22 mouse cellular contexts compared by ENCODE assay signal in the genomic region with DNA sequence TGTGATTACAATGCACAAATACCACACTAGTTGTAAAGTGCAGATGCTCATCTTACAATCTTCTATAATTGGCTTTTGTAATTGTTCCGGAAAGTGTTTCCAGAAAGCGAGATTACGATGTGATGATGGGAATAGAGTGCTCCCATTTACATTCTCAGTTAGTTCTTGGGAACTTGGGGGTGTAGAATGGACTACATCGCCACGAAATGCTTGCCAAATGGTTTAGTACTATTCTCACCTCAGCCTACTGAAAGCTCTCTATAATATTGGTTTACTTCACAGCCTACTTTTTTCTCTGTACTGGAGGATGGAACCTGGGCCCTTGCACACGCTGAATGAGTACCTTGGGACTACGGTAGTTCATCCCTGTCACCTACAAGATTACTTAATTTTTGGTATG.
DNase-seq lines count a peak whose midpoint lies in the region; TF ChIP-seq lines count a peak whose summit lies in the region.
"Had no signal": no experiment of that assay in that cellular context is flagged by ENCODE, and none has a peak within 500 bp of the region (broad histone marks: within the 10 kb centered on the region; RNA-seq: fewer than 3 reads in every experiment).

No protein-coding gene starts in this region.

- H3K27ac ChIP-seq in left cerebral cortex, adult 2 months = no peak overlapping the region
- H3K27ac ChIP-seq: embryonic facial prominence, embryonic 12.5 days; embryonic facial prominence, embryonic 15.5 days; gastrocnemius, adult 2 months; hindbrain, embryonic 12.5 days; hindbrain, embryonic 15.5 days; intestine, embryonic 15.5 days had no signal

- intact Hi-C loops in left cerebral cortex, adult 2 months (cut with DNase I) = no loop called here

- peak; percentile 12 to 47 for DNase-seq in frontal cortex, adult 2 months (ENCODE audit: extremely low spot score in 1 of 2, low spot score in 1 of 2)
- no peak for DNase-seq in frontal cortex, postnatal 14 days (ENCODE audit: low spot score in 2 of 2)
- peak; percentile 1 to 18 for DNase-seq in left cerebral cortex, adult 18-20 months (ENCODE audit: low spot score in 2 of 2)
- no peak for DNase-seq in left cerebral cortex, adult 2 months (ENCODE audit: extremely low spot score in 1 of 2, low spot score in 2 of 2)
- peak; percentile 57 for DNase-seq in brain, adult 2 months (ENCODE audit: low read depth, low spot score)
- DNase-seq in testis, postnatal 14 days (ENCODE audit: low spot score) = no peak
- DNase-seq: adrenal gland, postnatal 10 days; adrenal gland, postnatal 36 days; B cell, adult 2 months; cerebellum, adult 11 months; cerebellum, adult 2 months; cerebellum, adult 9-11 months; cerebellum, postnatal 25 days; forebrain, postnatal 0 days; gastrocnemius, adult 2 months; gastrocnemius, postnatal 14 days; heart, adult 11 months had no signal

- no peak overlapping the region for H3K4me3 ChIP-seq in left cerebral cortex, adult 2 months
- H3K4me3 ChIP-seq: embryonic facial prominence, embryonic 12.5 days; embryonic facial prominence, embryonic 15.5 days; gastrocnemius, adult 2 months; hindbrain, embryonic 12.5 days; hindbrain, embryonic 15.5 days; intestine, embryonic 15.5 days had no signal

- TF ChIP-seq CTCF in left cerebral cortex, adult 2 months (IDR thresholded peaks at IDR 0.05) = no peak

Comparison
In these comparisons a context has a peak if more than half of its experiments do, and no peak if none do; other contexts are left out.
1. DNase-seq: peak in frontal cortex, adult 2 months (2 of 2), left cerebral cortex, adult 18-20 months (2 of 2) and brain, adult 2 months (single experiment); none in frontal cortex, postnatal 14 days (0 of 2), left cerebral cortex, adult 2 months (0 of 2) and testis, postnatal 14 days (single experiment).